Mouse (Mus musculus): ENCODE measurements around the gene Gtf3c6. TPM values are rescaled to one million over a fixed set of nuclear protein-coding genes. Genes with fewer than 3 reads are reported as not detected.
"Not testable (repeated sequence)": the region's sequence is repeated elsewhere in the genome, so short reads cannot be mapped to it uniquely, and the experiment has no call there.

The Gtf3c6 gene
- 1.3 and 2.4 TPM in 2 replicates for polyA plus RNA-seq (2012; rRNA removed)

- TF ChIP-seq CTCF (IDR thresholded peaks at IDR 0.05; ENCODE audit: extremely low read depth, insufficient read length, insufficient replicate concordance, low read depth, low read length) (no peak), POLR2A (IDR thresholded peaks at IDR 0.05; ENCODE audit: low read depth, low read length) (peak; percentile 92)
- Histone ChIP-seq H3K27ac (ENCODE audit: insufficient read depth, low read depth, low read length) (peak within 1 kb of the TSS; percentile 94), H3K36me3 (ENCODE audit: control insufficient read depth, insufficient read depth, low read length) (peaks cover 8% of the 10 kb centered on the region; the same call in 1 of the 2 replicates), H3K4me3 (ENCODE audit: low read depth, low read length) (peak within 1 kb of the TSS; percentile 94), H3K4me1 (ENCODE audit: control insufficient read depth, insufficient read depth, insufficient read length, low read length) (peaks cover 3% of the 10 kb centered on the region; the same call in 1 of the 2 replicates), H3K27me3 (ENCODE audit: control insufficient read depth, insufficient read depth, low read length) (no peaks in the 10 kb centered on the region)
- WGBS, result under 1% methylated on average over 43 of the region's 43 CpGs
These were observed at the start of gene Gtf3c6 for GRCm38 (mm10) chr10:40257414-40258255. Gtf3c6 (minus strand) TSS chr10:40258108.

- Histone ChIP-seq H3K4me1 (ENCODE audit: control insufficient read depth, insufficient read depth, insufficient read length, low read length) (peaks cover 2% of the 10 kb centered on the region), H3K36me3 (ENCODE audit: control insufficient read depth, insufficient read depth, low read length) (no peaks in the 10 kb centered on the region), H3K27me3 (ENCODE audit: control insufficient read depth, insufficient read depth, low read length) (no peaks in the 10 kb centered on the region), H3K27ac (ENCODE audit: insufficient read depth, low read depth, low read length) (no peak overlapping the region), H3K4me3 (ENCODE audit: low read depth, low read length) (no peak overlapping the region)
- WGBS, result 89% methylated on average over 1 of the region's 1 CpGs
- TF ChIP-seq CTCF (IDR thresholded peaks at IDR 0.05; ENCODE audit: extremely low read depth, insufficient read length, insufficient replicate concordance, low read depth, low read length), result no peak
- no peak for TF ChIP-seq POLR2A (IDR thresholded peaks at IDR 0.05; ENCODE audit: low read depth, low read length)
These were observed 48.1 kb upstream of the Gtf3c6 start for GRCm38 (mm10) chr10:40305989-40306388.

DNA sequence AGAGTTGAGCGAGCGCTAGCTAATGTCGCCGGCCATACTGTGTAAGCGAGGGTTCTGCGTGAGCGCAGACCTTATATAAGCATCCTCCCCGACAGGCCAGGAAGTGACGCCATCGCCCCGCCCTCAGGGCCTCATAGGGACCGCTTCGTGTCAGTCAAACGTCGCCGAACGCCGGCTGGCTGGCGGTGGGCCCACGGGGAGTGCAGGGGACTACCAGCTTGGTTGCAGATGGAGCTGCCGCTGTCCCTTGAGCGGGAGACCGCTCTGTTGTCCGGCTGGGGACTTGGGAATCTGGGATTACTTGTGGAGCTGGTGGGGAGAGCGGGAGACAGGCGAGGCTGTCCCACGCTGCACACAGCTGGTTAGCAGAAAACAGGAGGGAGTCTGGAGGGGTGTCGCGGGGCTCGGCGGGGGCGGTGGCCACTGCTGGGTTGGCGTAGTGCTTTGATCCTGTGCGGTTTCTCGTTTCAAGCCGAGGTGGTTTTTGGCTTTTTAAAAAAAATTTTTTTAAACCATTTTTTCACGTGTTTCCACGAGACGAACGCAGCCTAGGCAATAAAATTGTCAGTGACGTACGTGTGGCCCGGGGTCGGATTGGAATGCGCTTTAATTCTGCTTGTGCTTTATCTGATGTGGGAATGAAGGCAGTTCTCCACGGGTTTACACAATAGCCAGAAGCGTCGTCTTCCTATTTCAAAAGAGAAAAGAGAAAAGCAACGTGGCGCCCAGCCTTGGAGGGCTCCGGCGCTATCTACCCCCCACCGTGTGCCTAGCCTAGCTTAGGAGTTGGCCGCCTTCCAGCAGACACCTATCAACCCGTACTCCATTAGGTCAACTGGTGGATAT lies 44.5 kb upstream of the Gtf3c6 start, which contains the start of gene Amd1:
Amd1 (minus strand) TSS at position 47 of the 846 bp plus-strand sequence.
- no peak for TF ChIP-seq CTCF (IDR thresholded peaks at IDR 0.05; ENCODE audit: extremely low read depth, insufficient read length, insufficient replicate concordance, low read depth, low read length)
- TF ChIP-seq POLR2A (IDR thresholded peaks at IDR 0.05; ENCODE audit: low read depth, low read length), result peak; percentile 15
- H3K36me3 ChIP-seq (ENCODE audit: control insufficient read depth, insufficient read depth, low read length), result no peaks in the 10 kb centered on the region
- H3K4me1 ChIP-seq (ENCODE audit: control insufficient read depth, insufficient read depth, insufficient read length, low read length), result peaks cover 7% of the 10 kb centered on the region
- under 1% methylated on average over 55 of the region's 55 CpGs for WGBS
- peak within 1 kb of the TSS; percentile 73 for H3K27ac ChIP-seq (ENCODE audit: insufficient read depth, low read depth, low read length)
- H3K27me3 ChIP-seq (ENCODE audit: control insufficient read depth, insufficient read depth, low read length), result no peaks in the 10 kb centered on the region
- peak within 1 kb of the TSS; percentile 98 for H3K4me3 ChIP-seq (ENCODE audit: low read depth, low read length)

- Histone ChIP-seq H3K4me1 (ENCODE audit: control insufficient read depth, insufficient read depth, insufficient read length, low read length) (peaks cover 12% of the 10 kb centered on the region), H3K27ac (ENCODE audit: insufficient read depth, low read depth, low read length) (peak overlapping the region; percentile 54), H3K4me3 (ENCODE audit: low read depth, low read length) (peak overlapping the region; percentile 94)
- WGBS, result under 1% methylated on average over 83 of the region's 91 CpGs
- not testable (repeated sequence) for H3K36me3 ChIP-seq (ENCODE audit: control insufficient read depth, insufficient read depth, low read length); H3K27me3 ChIP-seq (ENCODE audit: control insufficient read depth, insufficient read depth, low read length)
- peak; percentile 55; the same call in 1 of the 2 replicates for TF ChIP-seq POLR2A (IDR thresholded peaks at IDR 0.05; ENCODE audit: low read depth, low read length)
These were observed 43.5 kb upstream of the Gtf3c6 start for GRCm38 (mm10) chr10:40301181-40302075.

DNA sequence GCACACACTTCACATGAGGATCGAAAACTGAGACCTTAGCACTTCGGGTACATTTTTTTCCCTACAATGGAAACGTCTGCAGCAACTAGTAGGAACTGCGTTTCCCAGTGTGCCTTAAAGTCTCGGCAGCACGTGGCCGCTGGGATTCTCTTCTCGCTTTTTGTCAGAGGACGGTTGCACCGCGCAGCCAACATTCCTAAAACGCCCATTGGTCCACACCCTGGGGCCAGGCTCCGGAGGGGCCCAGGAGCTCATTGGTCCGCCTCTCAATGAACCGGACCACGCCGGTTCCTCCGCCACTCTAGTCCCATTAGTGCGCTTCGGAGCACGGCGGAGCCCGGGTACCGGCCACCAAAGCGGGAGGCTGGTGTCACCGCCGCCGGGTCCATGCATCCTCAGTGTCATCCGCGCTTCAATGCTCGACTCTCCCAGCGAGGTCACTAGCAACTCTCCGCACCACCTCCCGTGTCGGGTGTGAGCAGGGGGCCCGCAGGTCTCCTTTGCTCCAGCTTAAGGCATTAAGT lies 42.8 kb upstream of the Gtf3c6 start:
- TF ChIP-seq POLR2A (IDR thresholded peaks at IDR 0.05; ENCODE audit: low read depth, low read length) (peak; percentile 50; the same call in 1 of the 2 replicates), CTCF (IDR thresholded peaks at IDR 0.05; ENCODE audit: extremely low read depth, insufficient read length, insufficient replicate concordance, low read depth, low read length) (no peak)
- WGBS, result under 1% methylated on average over 36 of the region's 36 CpGs
- no peaks in the 10 kb centered on the region for H3K27me3 ChIP-seq (ENCODE audit: control insufficient read depth, insufficient read depth, low read length)
- peaks cover 12% of the 10 kb centered on the region for H3K4me1 ChIP-seq (ENCODE audit: control insufficient read depth, insufficient read depth, insufficient read length, low read length)
- no peaks in the 10 kb centered on the region for H3K36me3 ChIP-seq (ENCODE audit: control insufficient read depth, insufficient read depth, low read length)
- peak overlapping the region; percentile 54 for H3K27ac ChIP-seq (ENCODE audit: insufficient read depth, low read depth, low read length)
- peak overlapping the region; percentile 94 for H3K4me3 ChIP-seq (ENCODE audit: low read depth, low read length)

DNA sequence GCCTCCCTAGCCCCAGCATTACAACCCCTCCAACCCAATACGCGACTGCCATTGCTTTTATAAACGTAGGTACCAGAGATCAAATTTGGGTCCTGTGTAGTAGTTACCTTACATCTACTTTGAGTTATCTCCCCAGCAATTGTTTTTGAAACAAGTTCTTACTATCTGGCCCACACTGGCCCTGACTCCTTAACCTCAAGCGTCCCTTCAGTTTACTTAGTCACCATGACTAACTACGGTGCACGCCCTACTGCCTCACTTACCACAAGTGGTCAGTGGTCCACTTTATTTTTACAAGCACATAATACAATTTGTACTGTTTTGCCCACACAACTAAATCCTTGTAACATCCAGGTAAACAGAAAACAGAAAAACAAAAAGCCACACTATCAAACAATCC lies 34.7 kb upstream of the Gtf3c6 start:
- Histone ChIP-seq H3K4me1 (ENCODE audit: control insufficient read depth, insufficient read depth, insufficient read length, low read length) (peaks cover 6% of the 10 kb centered on the region; the same call in 1 of the 2 replicates), H3K27ac (ENCODE audit: insufficient read depth, low read depth, low read length) (no peak overlapping the region), H3K4me3 (ENCODE audit: low read depth, low read length) (no peak overlapping the region), H3K36me3 (ENCODE audit: control insufficient read depth, insufficient read depth, low read length) (peaks cover 29% of the 10 kb centered on the region), H3K27me3 (ENCODE audit: control insufficient read depth, insufficient read depth, low read length) (no peaks in the 10 kb centered on the region)
- TF ChIP-seq CTCF (IDR thresholded peaks at IDR 0.05; ENCODE audit: extremely low read depth, insufficient read length, insufficient replicate concordance, low read depth, low read length), result no peak
- TF ChIP-seq POLR2A (IDR thresholded peaks at IDR 0.05; ENCODE audit: low read depth, low read length), result no peak
- 90% methylated on average over 6 of the region's 6 CpGs for WGBS
